Mouse (Mus musculus) gastrocnemius, postnatal 25 days (tissue): ENCODE measurements around the gene Casz1. TPM values are rescaled to one million over a fixed set of nuclear protein-coding genes. Genes with fewer than 3 reads are reported as not detected.
A peak's percentile ranks its signal among the peaks of the same experiment; 100 is the strongest.

ENCODE experiments used
- DNase-seq: peaks from one replicate; pipeline ENCODE4 v3.0.0; 2022
- total RNA-seq, 2 experiments: library from RNA; stranded (reverse); gene quantifications; 1 replicate in 1 of 2; 2 replicates in 1 of 2; pipeline ENCODE4 v1.2.3; 2021

The Casz1 gene
- total RNA-seq, 2 experiments from 2014 or later = 27.8 to 30.2 TPM

GRCm38 (mm10) chr4:148803031-148803430 lies 1.2 kb upstream of the Casz1 start:
- no peak for DNase-seq

GRCm38 (mm10) chr4:148803636-148804035 lies 593 bp upstream of the Casz1 start:
- no peak for DNase-seq

GRCm38 (mm10) chr4:148804780-148805160 lies 541 bp downstream of the Casz1 start:
- DNase-seq = peak; percentile 26

GRCm38 (mm10) chr4:148805161-148805810 lies 1.1 kb downstream of the Casz1 start:
- peak; percentile 28 for DNase-seq

DNA sequence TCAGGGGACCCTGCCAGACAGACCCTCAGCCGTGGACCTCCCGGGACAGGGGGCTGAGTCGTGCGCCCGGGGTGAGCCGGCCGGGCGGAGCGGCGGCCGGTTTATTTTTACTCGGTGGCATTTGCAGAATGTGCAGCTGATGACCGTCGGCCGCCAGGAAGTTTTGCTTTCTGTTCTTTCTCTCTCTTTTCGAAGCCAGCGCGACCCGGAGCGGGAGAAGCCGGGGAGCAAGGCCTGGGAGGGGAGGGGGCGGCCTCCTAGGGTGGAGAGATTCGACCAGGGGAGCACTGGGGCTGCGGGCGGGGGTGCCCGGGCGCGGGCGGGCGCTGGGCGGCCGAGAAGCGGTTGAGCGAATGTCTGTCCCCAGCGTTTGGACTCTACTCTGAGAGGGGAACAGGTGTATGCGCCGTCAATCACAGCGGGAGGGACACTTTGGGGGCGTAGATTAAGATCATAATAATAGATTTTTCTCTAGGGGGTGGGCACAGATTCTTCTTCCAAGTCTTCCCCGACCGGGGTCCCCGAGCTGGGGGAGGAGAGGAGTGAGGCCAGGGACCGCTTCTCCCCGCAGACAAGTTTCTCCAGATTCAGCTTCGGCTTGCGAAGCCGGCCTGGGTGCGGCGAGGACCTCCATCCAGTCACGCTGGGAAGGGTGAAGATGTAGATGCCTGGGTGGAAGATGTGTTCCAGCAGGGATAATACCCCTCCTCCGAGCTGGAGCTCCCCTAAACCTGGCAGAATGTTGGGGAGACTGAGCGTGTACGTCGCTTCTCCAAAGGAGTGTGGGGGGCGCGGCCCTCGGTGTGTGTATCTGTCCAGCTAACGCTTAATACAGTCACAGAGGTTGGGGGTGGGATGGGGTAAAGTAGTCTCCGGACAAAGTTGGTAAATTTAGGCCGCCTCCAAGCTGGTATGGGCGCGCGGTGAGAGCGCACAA lies 1.9 kb downstream of the Casz1 start:
- DNase-seq = peak; percentile 65

- peak; percentile 70 for DNase-seq
These were observed 2.6 kb downstream of the Casz1 start for GRCm38 (mm10) chr4:148806836-148807235.

GRCm38 (mm10) chr4:148807397-148807796 lies 3.2 kb downstream of the Casz1 start:
- no peak for DNase-seq

DNA sequence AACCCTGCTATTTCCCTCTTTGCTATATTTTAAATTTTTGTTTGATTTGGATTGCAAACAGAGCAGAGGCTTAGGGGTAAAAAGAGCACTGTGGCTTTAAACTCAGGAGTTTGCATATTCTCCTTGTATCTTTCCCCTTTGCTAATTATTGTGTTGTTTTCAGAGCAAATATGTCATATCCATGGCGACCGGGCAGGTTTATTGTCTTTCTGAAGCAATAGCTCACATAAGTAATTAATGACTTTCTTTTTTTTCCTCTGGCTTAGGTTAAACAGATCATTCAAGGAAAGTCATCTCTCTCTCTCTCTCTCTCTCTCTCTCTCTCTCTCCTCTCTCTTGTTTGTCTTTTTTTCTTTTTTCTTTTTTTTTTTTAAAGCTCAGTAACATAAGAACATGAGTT lies 4.6 kb downstream of the Casz1 start:
- no peak for DNase-seq

- DNase-seq = no peak
These were observed 6.5 kb downstream of the Casz1 start for GRCm38 (mm10) chr4:148810706-148811105.

GRCm38 (mm10) chr4:148811940-148812339 lies 7.7 kb downstream of the Casz1 start:
- peak; percentile 61 for DNase-seq

- no peak for DNase-seq
These were observed 9.0 kb downstream of the Casz1 start for GRCm38 (mm10) chr4:148813247-148813646.

DNA sequence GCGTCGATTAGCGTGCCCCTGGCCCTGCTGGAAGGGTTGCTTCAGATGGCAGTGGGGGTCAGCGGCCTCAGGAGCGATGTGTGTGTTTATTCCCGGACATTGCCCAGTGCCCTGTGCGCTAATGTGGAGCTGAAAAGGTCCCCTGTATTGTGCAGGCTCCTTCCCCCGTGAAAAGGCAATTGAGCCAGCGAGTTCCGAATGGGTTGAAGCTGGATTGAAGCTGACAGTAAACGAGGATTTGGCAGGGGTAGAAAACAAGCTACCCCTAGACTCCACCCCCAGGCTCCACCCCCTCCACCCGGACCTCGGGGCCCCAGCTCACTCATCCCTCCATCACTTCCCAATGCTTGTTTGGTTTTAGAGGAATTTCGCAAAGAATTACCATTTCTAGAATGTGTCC lies 12.3 kb downstream of the Casz1 start:
- DNase-seq = no peak

- DNase-seq = peak; percentile 84
These were observed 13.9 kb downstream of the Casz1 start for GRCm38 (mm10) chr4:148818161-148818560.

GRCm38 (mm10) chr4:148820171-148820570 lies 15.9 kb downstream of the Casz1 start:
- no peak for DNase-seq

DNA sequence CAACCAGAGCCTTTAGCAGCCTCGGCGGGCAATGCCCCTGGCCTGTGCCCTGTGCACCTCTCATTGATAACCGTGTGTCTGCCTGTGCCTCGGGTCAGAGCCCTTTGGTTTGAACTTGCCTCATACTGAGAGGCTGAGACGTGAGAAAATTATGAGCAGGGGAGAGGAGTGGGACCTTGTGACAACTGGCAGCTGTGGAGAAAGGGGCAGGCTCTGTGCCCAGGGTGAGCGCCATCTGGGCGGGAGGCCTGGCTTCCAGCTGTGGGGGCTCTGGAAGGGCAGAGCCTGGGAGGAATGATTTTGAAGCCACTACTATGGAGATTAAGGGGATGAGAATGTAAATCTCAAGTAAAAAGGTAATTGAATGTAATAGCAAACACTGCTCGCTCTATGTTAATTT lies 19.1 kb downstream of the Casz1 start:
- no peak for DNase-seq

GRCm38 (mm10) chr4:148830350-148830749 lies 26.1 kb downstream of the Casz1 start:
- no peak for DNase-seq

DNA sequence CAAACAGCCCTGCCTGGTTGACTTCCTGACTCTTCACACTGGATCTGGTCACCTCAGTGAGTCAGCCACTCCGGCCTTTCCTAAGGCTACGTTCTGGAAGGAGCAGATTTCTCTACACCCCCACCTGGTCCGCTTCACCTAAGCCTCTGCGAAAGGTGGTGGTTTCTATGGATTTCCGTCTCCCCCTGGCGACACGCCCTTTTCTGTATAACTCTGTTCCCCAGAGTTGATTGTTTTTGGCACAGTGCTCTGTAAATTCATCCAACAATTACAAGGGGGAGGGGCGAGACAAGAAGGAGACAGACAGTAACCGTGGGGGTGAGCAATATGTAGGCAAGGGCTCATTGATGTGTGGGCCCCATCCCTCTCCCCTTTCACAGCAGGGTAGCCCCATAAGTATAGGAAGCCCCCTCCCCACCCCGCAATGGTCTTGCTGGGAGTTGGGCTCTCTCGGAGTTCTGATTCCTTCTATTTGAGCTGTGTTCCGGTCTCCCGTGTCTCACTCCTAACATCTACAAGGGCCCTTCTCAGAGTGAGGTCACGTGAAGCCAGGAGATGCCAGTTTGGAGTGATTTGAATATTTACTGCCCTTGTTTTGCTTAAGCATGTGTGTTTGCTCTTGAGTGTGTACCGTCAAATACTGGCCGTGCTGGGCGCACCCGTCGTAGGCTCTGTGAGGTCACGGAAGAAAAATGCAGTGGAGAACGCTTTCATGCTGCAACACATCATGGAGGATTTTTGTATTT lies 29.2 kb downstream of the Casz1 start:
- DNase-seq = no peak

DNA sequence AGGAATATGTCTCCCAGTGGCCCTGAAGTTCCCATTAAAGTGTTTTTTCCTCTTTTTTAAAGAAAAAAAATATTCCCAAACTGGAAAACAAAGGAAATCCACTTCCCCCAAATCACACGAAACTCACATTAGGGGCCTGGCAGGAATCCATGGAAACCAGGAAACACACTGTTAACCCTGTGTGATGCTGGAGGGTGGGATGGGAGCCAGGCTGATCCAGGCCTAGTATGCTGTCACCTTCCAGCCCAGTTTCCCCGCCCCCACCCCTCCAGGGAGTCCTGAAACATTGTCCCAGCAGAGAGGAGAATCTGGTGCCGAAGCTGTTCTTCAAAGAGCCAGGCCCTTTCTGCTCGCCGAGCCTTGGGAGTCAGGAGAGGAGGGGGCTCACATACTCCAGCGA lies 32.2 kb downstream of the Casz1 start:
- DNase-seq = no peak

GRCm38 (mm10) chr4:148837046-148837445 lies 32.8 kb downstream of the Casz1 start:
- DNase-seq = no peak

DNA sequence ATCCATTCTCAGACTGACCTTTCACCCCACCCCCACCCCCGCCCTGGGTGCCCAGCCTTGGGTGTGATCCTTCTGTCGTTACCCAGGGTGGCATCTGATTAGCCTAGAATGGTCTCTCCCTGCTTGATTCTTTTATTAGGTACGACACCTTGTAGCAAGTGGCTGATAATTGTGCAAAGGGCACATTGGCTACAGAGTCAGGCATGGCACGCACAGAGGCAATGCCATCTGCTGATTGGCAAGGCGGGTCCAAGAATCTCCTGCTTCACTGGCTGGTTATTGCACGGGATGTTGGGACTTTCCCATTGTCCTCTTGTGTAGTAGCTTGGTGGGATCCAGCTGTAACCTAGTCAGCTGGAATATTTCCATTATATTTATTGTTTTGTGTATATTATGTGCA lies 33.4 kb downstream of the Casz1 start:
- DNase-seq = no peak

GRCm38 (mm10) chr4:148842302-148842701 lies 38.1 kb downstream of the Casz1 start:
- no peak for DNase-seq

- no peak for DNase-seq
These were observed 40.7 kb downstream of the Casz1 start for GRCm38 (mm10) chr4:148844921-148845320.

DNA sequence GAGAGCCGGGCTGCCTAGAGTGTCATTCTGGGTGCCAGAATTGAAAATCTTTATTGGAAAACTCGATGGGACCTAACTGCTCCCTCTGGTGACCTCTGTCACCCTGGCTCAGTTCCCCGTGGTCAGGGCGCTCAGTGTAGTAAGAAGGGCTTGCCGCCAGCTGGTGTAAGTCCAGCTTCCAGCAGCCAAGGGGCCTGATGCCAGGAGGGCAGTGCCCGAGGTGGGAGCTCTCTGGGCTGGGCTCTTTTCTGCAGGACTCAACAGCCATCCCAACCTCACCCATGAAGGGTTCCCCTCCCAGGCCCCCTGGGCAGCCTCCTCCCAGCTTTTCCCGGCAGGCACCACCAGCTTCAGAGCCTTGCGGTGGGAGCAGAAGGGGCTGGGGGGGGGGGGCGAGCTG lies 42.0 kb downstream of the Casz1 start:
- DNase-seq = peak; percentile 58
